Mouse (Mus musculus): ENCODE measurements around the gene Rpl36a-ps1.

Gene Rpl36a-ps1

DNA sequence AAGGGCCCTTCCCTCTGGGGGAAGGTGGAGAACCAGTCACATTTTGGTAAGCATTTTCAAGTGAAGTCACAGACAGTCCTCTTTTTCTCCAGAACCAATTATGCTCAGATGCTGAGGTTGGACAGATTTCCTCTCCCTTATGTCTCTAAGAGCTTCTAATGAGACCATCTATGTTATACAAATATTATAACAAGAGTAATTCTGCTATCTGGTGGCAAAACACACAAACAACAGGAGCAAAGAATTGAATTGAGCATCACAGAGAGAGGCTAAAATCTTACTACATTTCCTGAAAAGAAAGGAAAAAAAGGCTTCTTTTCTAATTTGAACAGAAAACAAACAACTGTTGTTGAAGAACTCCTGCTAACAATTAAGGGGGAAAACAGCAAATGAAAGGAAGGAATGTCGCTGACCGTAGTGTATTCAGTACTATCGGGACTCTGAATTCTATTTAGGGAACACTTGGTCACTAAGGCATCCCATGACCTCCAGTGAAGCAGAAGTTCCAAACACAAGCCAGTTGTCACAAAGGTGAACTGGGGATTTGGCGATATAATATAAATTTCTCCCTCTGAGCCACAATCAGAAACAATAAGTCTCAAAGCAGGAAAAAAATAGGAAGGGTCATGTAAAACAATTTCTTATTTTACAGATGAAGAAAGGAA is 42.4 kb downstream of the Rpl36a-ps1 start:
- no peak for DNase-seq (ENCODE audit: low read depth, low spot score)

Data from CD4-positive, CD25-positive, alpha-beta regulatory T cell, adult 2 months (primary cell).